Mouse (Mus musculus) left cerebral cortex, adult 11 months (tissue): ENCODE measurements around the gene Sh2b3.

Experiments
- DNase-seq: peaks from one replicate; pipeline ENCODE4 v3.0.0; 2022; ENCODE audit warnings: low spot score

Gene Sh2b3

GRCm38 (mm10) chr5:121843138-121843905 lies 5.9 kb upstream of the Sh2b3 start:
- DNase-seq: no peak

- peak; percentile 67 for DNase-seq
Measured at GRCm38 (mm10) chr5:121842665-121843118, 5.2 kb upstream of the Sh2b3 start.

- DNase-seq: no peak
Measured at GRCm38 (mm10) chr5:121841973-121842372, 4.5 kb upstream of the Sh2b3 start.

GRCm38 (mm10) chr5:121841516-121841915 lies 4.1 kb upstream of the Sh2b3 start:
- no peak for DNase-seq

- DNase-seq: no peak
Measured at GRCm38 (mm10) chr5:121839128-121839473, 1.7 kb upstream of the Sh2b3 start.

GRCm38 (mm10) chr5:121838341-121839127 lies 1.1 kb upstream of the Sh2b3 start:
- DNase-seq: no peak

GRCm38 (mm10) chr5:121836692-121837415 lies 592 bp downstream of the Sh2b3 start:
- peak; percentile 70 for DNase-seq

- peak; percentile 55 for DNase-seq
Measured at GRCm38 (mm10) chr5:121835949-121836691, 1.3 kb downstream of the Sh2b3 start.

GRCm38 (mm10) chr5:121834991-121835747 lies 2.3 kb downstream of the Sh2b3 start:
- no peak for DNase-seq

- DNase-seq: no peak
Measured at GRCm38 (mm10) chr5:121834241-121834606, 3.2 kb downstream of the Sh2b3 start.

GRCm38 (mm10) chr5:121833572-121834240 lies 3.7 kb downstream of the Sh2b3 start:
- no peak for DNase-seq

GRCm38 (mm10) chr5:121833159-121833558 lies 4.3 kb downstream of the Sh2b3 start:
- DNase-seq: no peak

- no peak for DNase-seq
Measured at GRCm38 (mm10) chr5:121832376-121833155, 4.9 kb downstream of the Sh2b3 start.

GRCm38 (mm10) chr5:121831002-121831601 lies 6.3 kb downstream of the Sh2b3 start:
- DNase-seq: no peak

GRCm38 (mm10) chr5:121828491-121829432 lies 8.7 kb downstream of the Sh2b3 start:
- DNase-seq: no peak

- DNase-seq: no peak
Measured at GRCm38 (mm10) chr5:121827876-121828275, 9.6 kb downstream of the Sh2b3 start.

GRCm38 (mm10) chr5:121825606-121826005 lies 11.8 kb downstream of the Sh2b3 start:
- no peak for DNase-seq

GRCm38 (mm10) chr5:121824121-121824520 lies 13.3 kb downstream of the Sh2b3 start:
- DNase-seq: no peak
